Mouse (Mus musculus) left cerebral cortex, postnatal 36 days (tissue): ENCODE measurements around the gene Rbms3. TPM values are rescaled to one million over a fixed set of nuclear protein-coding genes. Genes with fewer than 3 reads are reported as not detected.

Source experiments
- DNase-seq, 2 experiments: peaks; one replicate each; pipeline ENCODE4 v3.0.0; 2021 to 2022; ENCODE audit warnings: low spot score in 2 of 2, mixed read lengths in 1 of 2
- intact Hi-C: fragments of 180-260 bp; cut with DNase I; formaldehyde crosslinking; loops from one replicate; pipeline ENCODE4 v1.15.1; 2025
- total RNA-seq, 2 experiments: library from RNA; stranded (reverse); gene quantifications; 2 replicates each; pipeline ENCODE4 v1.2.3; 2021

Rbms3 gene
- total RNA-seq, 2 experiments from 2014 or later = 10.1 to 14.6 TPM

DNA sequence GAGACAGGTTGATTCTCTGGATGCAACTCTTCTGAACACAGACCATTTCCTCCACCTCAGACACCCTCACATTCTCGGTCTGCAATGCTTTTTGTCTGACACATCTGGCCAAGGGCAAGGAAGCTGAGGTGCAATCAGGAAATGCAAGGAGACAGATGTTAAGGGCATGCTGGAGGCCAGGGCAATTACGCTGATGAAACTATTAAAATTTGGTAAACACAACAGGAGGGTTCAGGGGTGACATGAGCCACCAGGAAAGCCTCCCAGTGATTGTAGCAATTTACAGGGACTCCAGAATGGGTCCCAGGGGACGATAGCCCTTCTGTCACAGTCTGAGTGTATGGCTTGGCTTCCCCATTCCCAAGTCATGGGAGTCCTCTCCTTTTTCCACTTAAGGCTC is 681.5 kb downstream of the Rbms3 start:
- intact Hi-C loops = no loop called here
- no peak for DNase-seq

DNA sequence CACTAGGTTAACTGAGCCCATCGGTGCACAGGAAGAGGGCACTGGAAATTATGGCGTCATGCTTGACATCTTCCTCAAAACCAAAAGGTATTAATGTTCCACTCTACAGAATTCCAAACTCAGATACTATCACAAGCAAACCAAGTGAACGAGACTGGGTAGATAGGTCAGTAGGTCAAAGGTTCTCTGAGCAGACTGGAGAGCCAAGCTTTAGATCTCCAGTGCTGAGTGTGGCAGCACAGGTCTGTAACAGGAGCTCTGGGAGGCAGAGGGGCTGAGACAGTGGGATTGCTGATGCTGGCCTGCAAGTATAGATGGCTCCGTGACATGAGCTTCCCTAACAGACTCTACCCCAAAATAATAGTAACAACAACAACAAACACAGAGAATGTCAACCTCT is 682.3 kb downstream of the Rbms3 start:
- no peak for DNase-seq
- intact Hi-C loops = no loop called here

DNA sequence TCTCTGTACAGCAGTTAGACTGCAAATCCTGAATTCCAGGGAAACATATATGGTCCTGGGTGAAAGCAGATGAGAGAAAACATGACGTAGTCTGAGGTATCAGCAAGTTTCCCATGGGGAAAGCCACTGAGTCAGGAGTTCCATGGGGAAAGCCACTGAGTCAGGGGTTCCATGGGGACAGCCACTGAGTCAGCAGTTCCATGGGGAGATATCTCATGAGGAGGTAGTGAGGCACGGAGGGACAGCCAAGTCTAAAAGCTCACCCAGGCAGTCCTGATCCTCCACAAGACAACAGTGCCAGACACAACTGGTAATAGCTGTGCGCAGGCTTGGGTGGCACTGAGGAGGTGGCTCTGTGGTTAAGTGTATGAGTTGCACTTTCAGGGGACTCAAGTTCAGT is 682.9 kb downstream of the Rbms3 start:
- DNase-seq = no peak
- intact Hi-C loops = no loop called here

DNA sequence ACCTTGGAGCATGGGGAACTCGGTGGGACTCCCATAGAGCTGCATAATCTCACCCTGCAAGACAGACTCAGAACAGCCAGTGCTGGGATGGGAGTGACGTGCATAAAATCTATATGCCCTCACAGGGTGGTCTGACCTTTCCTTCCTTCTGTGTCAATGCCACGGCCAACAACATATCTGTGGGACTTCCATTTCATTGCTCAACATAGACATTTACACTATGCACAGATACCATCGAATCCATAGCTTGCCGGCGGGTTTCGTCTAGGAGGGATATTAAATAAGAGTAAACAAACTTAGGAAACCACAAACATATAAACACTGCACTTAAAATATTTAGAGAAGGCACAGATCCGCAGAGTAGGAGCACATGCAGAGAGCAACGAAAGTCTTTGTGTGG is 684.0 kb downstream of the Rbms3 start:
- no peak for DNase-seq
- intact Hi-C loops = no loop called here

DNA sequence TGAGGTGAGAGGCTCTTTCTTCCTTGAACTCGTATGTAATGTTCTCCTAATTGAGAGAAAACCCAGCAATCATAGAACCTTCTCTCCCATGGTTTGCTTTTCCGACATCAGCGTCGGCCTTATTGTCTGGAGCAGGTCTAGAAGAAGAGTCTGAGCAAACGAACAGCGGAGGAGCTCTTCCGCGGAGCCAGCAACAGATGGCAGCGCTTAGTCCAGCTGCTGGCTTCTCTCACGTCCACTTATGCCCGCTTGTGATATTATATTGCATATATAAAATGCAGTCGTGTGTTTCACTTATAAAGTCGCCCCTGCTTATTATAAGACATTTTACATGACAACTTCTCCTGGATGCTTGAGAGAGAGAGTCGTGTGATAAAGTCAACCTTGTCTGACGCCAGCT is 685.8 kb downstream of the Rbms3 start:
- no peak for DNase-seq
- intact Hi-C loops = no loop called here

DNA sequence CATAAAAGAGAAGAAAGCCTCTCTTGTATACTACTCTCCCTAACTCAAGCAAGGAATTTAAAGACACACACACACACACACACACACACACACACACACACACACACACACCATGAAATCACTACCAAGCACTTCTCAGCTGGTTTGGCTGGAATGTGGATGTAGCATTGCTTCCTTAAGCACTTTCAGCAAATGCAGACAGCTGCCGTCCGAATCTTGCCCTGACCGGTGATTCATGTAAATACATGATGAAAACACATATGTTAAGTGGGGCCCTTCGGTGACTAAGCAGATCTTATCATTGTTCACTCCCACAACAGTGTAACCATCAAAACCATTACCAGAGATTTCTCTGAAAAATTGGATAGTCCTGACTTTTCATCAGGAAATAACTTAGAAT is 688.6 kb downstream of the Rbms3 start:
- DNase-seq = no peak
- intact Hi-C loops = no loop called here

DNA sequence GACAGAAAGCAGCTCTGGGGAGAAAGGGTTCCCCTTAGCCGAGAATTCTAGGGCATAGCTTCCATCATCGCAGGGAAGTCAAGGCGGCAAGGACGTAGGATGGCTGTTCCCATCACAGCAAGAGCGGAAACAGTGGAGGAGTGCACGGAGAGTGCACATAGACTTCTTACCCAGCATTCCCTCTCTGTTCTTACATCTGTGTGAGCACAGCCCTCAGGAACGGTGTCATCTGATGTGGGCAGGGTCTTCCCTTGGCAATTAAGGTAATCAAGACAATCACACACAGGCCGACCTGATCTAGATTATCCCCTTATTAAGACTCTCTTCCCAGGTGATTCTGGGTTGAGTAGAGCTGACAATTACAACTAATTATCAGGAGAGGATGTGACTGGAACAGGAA is 689.0 kb downstream of the Rbms3 start:
- DNase-seq = no peak

DNA sequence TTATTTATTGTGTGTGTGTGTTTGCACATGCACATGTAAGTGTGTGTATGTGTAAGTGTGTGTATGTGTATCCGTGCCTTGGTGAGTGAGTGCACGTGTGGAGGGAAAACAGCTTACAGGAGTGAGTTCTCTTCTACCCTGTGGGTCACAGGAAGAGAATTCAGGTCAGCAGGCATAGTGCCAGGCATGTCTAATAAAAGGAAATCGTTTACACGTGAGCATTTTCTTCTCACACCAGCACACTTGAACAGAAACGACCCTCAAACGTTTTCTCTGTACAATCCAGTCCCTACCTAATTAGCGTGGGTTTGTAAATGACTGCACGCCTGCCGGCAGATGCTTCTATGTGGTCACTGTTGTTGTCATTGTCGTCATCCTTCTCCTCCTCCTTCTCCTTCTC is 701.4 kb downstream of the Rbms3 start:
- intact Hi-C loops = no loop called here
- no peak for DNase-seq

More for the DNA sequence above, 689.0 kb downstream of the Rbms3 start:
- intact Hi-C loops = no loop called here

DNA sequence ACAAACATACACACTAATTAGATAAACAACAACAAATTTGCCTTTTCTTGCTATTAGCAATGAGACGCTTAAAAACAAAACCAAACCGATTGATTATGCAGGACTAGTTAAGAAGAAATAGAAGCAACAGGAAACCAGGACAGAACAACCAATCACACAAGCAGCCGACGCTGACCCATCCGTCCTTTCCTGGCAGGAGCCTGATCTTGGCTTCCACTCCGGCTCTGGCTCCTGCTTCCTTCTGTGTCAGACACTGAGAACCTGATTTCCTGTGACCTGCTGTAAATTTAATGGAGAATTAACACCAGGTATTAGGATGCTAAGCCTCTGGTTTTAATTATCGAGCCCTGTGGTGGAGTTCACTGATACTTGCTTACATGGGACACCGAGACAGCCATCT is 706.6 kb downstream of the Rbms3 start:
- intact Hi-C loops = no loop called here
- DNase-seq = no peak

DNA sequence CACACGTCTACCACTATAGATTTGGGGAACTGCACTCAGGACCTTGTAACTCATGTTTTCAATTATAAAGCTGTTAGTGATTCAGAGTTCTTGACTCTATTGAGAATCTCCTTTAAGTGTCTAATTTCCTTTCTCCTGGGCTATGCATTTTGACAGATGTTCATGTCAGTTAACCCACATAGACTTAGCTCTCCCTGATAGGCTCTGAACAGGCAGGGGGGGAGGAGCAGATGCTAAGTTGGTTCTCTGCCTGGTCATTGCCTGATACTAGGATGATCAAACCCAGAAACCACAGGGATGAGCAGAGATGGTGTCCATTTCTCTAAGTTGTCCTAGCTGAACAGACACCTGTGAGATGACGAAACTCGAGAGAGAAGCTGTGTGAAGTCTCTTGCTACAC is 707.2 kb downstream of the Rbms3 start:
- no peak for DNase-seq
- intact Hi-C loops = no loop called here

DNA sequence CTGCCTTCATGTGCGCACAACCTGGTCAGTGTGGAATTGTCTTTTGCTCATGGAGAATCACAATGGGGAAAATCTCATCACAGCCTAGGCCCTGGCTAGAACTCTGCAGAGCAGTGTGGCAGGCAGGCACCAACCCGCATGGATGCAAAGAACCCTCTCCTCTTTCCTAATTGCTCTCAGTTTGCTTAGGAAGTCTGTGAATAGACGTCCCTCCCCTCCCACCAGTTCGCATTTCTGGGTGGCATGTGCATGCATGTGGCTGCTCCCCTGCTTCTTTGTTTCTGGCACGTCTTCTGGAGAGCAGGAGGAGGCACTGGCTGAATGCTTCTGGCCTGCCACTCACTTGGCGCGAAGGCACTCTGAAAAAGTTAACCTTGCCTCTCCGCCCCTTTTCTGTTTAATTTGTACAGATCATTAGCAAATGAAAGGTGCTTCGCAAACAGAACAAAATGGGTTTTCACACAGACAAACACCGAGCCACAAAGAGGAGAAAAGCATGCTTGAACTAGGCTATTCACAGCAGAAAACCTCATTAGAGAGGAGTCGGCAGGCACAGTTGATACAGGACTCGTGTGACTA is 710.2 kb downstream of the Rbms3 start:
- intact Hi-C loops = no loop called here
- no peak for DNase-seq

DNA sequence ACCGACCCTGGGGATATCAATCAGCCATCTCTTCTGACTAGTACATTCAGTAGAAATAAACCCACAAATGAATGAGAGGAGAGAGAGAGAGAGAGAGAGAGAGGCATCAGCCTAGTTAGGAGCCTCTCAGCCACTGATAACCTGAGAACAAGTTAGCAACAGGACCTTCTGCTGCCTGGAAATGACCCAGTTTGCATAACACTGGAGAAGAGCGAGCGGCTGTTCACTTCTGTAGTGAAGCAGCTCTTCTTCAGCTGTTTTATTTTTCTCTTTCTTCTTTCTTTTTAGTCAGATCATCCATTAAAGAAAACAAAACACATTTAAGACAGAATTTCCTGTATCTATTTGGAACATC is 717.2 kb downstream of the Rbms3 start:
- intact Hi-C loops = no loop called here
- DNase-seq = no peak

DNA sequence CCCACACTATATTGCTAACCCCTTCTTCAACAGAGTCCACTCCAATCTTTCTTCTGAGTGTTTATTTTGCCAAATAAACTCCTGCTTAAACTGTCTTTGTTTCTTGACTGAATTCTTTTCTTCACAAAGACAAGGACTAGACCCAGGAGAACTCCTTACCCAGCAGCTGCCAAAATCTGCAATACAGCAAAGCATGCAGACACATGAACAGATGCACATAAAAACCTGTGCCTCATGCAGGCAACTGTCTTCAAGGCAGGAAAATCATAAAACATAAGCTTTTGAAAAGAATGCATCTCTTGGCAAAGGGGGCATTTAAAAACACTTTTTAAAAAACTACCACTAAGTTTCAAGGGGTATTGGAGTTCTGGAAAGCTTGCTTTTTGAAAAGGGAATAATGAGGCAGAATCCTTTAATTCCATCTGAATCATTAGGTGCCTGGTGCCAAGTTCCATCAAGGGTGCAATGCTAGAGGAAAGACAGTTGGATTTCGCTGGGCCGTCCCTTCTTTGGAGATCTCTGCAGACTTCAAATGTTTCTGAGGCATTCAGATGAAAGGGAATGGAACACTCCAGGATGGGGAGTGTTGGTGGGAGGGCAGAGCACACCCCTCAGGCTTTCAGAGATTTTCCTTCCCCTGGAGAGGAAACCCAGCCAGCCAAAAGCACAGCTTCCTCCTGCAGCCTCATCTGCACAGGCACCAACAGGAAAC is 717.8 kb downstream of the Rbms3 start:
- DNase-seq = no peak
- intact Hi-C loops = no loop called here

DNA sequence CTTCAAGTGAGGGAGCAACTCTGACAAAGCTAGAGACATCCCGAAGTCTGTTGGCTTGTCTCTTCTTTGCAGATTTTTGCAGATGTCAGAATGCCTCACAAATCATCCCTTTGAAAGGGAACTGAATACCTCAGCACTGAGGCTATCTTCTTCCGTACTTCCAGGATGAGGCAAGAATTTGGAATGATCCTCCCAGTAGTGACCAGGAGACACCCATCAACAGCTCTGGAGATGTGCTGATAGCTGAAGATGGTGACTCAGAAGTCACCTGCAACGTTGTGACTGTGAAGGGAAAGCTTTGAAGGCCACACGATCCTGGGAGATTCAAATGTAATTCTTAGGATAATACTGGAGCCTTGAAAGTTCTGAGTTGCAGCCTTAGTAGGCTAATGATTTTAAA is 720.2 kb downstream of the Rbms3 start:
- no peak for DNase-seq
- intact Hi-C loops = no loop called here

DNA sequence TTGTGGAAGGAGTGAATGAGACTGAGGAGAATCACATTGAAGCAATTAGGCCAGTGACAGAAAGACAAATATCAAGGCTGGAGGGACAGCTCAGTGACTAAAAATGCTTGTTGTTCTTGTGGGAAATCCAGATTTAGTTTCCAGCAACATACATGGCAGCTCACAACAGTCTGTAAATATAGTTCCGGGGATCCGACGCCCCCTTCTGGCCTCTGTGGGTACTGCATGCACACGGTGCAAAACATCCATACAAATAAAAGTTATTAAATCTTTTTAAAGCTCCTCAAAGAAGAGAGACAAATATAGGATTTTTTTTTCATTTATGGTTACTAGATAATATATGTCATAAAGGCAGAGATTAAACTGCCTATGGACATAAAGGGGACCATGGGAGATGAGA is 722.8 kb downstream of the Rbms3 start:
- no peak for DNase-seq
- intact Hi-C loops = no loop called here

DNA sequence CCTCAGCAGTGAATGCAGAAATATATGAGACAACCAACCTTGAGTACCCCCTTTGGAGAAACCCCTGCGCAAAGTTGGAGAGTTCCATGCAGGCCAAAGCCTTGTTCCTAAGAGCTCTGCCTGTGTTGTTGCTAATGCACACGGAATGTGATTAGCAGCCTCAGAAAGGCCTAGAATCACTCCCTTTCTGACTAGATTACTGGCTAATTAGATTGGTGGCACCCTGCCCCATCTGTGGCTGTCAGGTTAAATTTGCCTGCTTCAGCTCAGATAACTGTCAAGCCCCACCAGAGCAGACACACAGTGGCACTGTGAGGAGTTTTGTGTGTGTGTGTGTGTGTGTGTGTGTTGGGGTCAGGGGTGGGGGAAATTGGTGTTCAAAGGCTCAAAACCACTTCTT is 724.1 kb downstream of the Rbms3 start:
- intact Hi-C loops = no loop called here
- no peak for DNase-seq

DNA sequence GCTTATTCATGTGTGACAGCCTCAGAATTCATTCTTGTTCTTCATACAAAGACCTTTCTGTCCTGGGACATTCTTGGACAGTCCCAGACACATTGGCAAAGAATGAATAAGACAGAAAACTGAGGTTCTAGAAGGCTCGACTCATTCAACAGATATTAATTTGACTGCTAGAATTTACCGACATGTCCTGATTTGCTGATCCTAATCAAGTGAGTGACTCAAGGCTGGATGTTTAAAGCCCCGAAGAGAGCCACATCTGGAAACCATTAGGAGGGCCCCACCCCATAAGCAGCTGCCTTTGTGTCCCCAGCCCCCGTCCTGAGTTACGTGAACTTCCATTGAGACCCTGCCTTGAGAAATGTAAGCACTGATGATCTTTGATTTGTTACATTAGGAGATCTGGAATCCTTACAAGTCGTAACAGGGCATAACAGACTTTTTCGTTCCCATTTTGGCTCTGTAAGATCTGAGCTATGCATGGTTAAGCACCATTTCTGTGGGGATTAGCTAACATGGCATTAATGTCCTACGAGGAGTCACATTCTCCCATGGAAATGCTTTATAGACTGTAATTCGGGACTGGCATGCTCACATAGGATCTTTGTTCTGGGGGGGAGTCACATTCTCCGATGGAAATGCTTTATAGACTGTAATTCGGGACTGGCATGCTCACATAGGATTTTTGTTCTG is 726.3 kb downstream of the Rbms3 start:
- no peak for DNase-seq
- intact Hi-C loops = no loop called here

DNA sequence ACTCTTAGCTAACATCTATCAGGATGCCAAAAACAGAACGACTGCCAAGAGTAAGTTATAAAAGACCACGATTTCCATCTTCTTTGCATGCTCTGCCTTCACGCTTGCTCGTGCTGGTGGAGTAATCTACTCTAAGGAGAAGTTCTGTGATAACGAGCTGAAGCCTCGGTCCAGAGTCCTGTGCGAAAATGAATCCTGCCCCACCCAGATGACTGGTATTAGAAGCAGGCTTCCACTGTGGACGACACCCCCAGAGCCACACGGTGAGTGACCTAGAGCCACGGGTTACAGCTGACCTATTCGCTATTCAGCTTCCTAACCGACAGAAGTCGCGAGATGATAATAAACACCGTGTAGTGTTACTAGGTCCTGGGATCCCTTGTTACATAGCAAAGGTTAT is 730.3 kb downstream of the Rbms3 start:
- DNase-seq = no peak
- intact Hi-C loops = no loop called here

DNA sequence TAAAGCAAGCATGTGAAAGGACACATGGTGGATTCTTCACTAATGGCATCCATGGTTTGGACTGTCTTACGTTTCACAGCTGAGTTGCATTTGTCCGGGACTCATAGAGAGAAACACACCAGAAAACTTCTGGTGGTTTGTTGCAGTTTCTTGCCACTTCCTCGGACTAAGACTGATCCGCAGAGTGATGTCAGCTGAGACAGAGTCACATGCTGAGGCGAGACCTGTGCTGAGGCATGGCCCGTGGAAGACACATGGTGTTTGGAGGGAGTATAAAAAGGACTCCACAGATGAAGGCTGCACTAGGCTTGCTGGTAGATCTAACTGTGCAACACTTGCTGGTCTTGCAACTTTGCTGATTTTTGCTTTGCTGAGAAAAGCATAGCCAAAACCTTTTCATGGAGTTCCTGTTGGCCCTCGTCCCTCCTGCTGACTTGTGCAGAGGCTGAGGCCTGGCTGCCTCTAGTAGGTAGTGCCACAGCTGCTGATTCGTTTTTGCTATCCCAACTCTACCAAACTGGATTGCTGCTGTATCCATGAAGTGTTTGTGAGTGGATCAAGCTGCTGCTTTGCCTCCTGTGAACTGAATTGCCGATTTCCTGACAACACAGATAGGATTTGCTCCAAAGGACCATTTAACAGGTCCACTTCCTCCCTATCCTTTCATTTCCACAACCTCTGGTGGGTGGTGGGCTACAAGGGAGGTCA is 742.6 kb downstream of the Rbms3 start:
- DNase-seq = no peak
- intact Hi-C loops = no loop called here

DNA sequence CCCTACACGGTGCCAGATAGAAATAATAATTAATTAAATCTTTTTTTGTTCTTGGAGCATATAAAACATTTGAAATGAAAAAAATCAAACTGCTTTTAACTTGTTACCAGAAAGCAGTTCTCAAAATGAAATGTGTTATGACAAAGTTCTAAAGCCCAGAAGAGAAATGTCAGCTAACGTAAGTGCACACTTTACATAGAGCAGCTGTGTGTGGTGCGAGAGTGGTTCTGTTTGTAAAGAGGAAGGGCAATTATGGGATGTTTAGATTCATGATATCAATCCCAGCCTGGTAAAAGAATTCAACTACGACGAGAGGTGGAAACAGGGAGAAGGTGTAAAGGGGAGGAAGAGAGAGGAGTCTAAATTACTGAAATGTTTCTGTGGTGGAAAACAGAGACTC is 744.1 kb downstream of the Rbms3 start:
- no peak for DNase-seq
- intact Hi-C loops = no loop called here

DNA sequence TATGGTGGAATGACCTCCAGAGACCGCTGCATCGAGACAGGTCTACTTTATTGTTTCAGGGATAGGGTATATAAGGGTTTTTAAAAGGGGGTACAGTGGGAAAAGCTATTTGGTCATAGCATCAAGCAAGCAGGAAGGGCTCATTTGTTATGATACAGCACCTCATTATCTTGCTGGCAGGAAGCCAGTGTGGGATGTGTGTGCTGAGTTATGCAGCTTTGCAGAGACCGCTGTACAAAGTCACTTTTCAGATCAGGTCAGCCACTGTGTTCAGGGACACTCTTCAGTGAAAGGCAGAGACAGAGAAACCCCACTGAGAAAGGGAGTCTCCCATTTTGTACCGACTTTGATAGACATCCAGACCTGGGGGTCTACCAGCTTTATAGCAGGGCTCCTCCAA is 749.2 kb downstream of the Rbms3 start:
- DNase-seq = no peak
- intact Hi-C loops = no loop called here
